Mouse (Mus musculus) ES-CJ7 (cell line): ENCODE results near the gene Ccdc160.

Experiments
- DNase-seq: peaks from one replicate; pipeline ENCODE4 v3.0.0; 2011; ENCODE audit warnings: low read depth, low spot score

Gene Ccdc160

DNA sequence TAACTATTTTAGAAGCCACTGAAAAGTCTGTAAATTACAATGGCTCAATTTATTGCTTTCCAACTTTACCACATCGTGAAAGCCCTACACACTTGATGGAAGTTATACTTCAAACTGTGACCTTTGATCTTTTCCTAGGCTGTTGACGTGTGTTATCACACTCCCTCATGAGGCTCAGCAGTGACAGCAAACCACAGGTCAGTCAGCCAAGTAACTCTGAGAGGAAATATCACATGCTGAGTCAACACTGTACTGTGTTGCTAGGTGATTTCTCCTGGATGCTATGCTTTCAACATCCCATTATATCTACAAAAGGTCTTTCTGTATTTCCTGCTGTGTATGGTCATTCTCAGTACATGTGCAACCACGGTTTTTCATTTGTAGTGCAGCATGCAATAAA, 28.3 kb downstream of the Ccdc160 start:
- DNase-seq, result no peak
